Mouse (Mus musculus) 416B (cell line): ENCODE measurements around the gene Jak1.

Experiments used
- DNase-seq: peaks from one replicate; pipeline ENCODE4 v3.0.0; 2011; ENCODE audit warnings: low read depth

The Jak1 gene

DNA sequence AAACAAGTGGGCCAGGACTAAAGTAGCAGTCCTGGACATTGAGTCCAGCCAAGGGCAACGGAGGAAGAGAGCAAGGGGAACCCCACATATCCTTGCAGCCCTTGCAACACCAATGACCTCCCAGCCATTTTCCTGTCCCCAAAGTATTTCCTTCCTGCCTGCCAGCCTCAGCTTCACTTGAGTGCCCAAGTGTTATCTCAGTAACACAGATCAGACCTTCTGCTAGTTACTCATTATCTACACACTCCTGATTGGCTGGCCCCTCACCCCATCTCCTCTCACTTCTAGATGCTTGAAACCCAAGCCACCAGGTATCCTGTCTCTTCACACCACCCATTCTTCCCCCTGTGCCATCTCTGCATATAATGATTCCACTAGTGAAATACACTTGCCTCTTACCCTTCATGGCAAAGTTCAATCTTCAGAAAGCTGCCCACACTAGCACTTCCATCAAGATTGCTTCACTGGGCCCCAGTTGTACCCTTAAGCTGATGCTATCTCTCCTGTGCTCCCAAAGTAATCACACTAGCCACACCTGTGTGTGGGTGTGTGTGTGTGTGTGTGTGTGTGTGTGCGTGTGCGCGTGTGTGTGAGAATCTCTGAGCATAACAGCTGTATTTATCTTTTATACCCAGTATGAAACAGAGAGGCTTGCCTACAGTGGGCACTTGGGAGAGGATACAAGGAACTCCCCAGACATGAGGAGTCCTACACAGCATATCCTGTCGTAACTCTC is 72.7 kb downstream of the Jak1 start:
- peak; percentile 96 for DNase-seq

- DNase-seq: peak; percentile 34
These were observed 77.7 kb downstream of the Jak1 start for GRCm38 (mm10) chr4:101187381-101187780.

GRCm38 (mm10) chr4:101186591-101186990 is 78.5 kb downstream of the Jak1 start:
- DNase-seq: no peak

DNA sequence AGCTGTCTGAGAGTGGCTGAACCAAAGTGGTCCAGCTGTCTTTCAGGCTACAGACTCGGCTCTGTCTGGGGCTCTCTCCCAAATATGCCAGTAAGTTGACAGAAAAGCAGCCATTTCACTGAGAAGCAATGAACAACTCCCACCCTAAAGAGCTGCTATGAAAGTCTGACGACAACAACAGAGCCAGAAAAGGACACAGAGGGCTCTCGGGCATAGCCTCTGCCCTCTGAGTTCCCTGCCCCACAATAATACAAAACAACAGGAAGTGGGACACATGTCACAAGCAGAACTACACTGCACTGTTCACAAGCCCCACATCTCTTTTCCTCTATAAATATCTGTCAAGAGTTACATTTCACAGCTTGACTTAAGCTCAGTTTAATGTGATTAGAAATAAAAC is 79.9 kb downstream of the Jak1 start:
- DNase-seq: no peak

DNA sequence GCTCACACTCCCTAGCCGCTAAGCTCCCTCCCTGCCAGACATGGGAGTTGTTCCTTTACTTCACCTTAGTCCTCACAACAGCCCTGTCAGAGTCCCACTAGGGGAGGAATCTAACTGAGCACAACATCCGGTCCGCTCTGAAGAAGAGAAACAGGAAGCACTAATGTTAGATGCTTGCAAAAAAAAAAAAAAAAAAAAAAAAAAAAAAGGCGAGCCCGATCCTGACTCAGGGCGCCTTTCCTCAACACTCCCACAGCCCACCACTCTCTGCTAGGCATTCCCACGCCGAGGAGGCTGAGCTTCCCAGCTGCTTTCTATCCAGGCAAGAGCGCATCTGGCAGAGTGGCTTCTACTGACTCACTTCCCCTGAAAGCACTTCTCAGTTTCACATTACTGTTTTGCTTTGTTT is 82.5 kb downstream of the Jak1 start:
- peak; percentile 57 for DNase-seq

- no peak for DNase-seq
These were observed 84.4 kb downstream of the Jak1 start for GRCm38 (mm10) chr4:101180681-101181080.

DNA sequence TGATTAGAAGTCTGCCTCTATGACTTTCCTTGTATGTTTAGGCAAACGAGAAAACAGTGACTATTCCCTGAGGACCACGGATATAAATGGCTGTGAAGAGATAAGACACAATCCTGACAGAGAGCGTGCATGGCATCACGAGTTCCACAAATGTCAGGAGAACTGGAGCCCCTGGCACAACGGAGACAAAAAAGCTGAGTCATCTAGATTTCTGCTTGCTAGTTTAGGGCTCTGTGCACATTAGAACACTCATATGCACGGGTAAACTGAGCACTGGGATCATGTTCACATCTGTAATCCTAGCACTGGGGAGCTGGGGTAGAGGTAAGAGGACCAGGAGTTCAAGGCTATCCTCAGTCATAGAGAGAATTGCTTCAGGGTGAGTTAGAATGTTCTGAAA is 85.2 kb downstream of the Jak1 start:
- no peak for DNase-seq

DNA sequence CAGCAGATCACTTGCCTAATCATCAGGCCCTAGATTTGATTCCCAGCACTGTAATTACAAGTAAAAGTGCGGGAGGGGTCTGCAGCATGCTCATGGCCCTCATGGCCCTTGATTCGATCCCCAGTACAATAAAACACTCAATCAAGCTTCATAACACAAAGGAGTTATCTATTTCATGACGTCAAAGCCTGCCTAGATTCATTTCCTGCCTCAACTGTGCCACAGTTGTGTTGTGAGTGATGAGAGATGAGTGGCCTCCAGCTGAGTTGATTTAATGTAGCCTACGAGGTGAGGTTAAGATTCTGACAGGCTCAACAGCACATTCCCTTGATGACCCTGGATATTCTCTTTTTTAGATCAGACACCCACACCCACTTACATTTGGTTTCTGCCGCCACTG is 86.0 kb downstream of the Jak1 start:
- no peak for DNase-seq

- DNase-seq: no peak
These were observed 87.3 kb downstream of the Jak1 start for GRCm38 (mm10) chr4:101177796-101178195.

GRCm38 (mm10) chr4:101176123-101176522 is 89.0 kb downstream of the Jak1 start:
- DNase-seq: no peak

DNA sequence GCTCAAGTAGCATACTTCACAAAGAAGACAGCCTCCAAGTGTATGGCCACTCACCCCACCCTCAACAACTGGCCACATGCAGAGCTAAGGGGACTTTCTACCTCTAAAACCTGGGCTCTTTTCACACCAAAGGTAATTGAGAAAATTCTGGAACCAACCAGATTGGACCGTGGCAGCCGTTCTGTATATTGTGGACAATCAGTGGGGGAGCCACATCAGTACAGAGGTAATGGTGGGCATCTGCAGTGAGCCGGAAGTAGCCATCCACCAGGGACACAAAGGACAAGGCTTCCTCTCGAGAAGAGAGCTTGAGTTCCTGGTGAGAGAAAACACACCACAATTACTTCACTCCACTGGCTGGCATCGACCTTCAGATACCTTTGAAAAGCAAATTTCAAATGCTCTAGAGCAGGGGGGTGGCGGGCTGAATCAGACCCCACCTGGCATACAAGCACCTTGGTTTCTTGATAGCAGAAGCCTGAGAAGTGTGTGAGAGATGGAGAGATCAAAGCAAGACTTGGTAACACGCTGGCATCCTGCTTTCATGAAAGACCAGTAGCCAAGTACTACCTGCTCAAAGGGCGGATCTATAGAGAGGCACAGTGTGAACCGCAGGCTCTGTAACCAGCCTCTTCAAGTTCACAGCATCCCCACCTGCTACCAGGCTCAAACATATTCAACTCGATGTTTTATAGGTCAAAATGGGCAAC is 90.0 kb downstream of the Jak1 start:
- DNase-seq: no peak

- DNase-seq: peak; percentile 85
These were observed 92.3 kb downstream of the Jak1 start for GRCm38 (mm10) chr4:101172738-101173137.

DNA sequence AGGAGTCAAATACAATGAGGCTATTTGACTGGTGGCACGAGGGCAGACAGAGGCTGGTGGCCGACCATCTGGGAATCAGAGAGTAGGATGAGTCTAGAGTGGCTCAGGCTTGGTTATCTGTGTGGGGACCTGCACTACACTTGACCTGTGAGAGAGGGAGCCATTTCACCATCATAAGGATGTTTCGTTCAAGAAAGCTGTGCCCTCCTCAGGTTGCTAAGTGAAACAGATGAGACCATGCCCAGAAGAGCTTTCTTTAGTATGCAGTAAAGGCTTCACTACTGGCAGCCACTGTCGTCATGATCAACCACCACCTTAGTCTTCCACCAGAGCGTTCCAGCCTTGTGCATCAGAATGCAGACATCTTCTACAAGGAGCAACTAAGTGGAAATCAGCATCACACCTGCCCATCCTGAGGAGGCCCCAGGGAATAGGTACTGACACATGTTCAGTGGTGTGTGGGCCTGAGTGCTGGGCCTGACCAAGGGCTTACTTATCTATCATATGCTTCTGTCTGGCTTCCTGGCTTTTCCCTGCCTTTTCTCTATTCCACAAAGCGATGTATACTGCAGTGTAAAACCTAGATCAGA is 96.8 kb downstream of the Jak1 start:
- peak; percentile 70 for DNase-seq

GRCm38 (mm10) chr4:101167777-101168176 is 97.3 kb downstream of the Jak1 start:
- DNase-seq: peak; percentile 79

GRCm38 (mm10) chr4:101165776-101166175 is 99.3 kb downstream of the Jak1 start:
- peak; percentile 59 for DNase-seq

DNA sequence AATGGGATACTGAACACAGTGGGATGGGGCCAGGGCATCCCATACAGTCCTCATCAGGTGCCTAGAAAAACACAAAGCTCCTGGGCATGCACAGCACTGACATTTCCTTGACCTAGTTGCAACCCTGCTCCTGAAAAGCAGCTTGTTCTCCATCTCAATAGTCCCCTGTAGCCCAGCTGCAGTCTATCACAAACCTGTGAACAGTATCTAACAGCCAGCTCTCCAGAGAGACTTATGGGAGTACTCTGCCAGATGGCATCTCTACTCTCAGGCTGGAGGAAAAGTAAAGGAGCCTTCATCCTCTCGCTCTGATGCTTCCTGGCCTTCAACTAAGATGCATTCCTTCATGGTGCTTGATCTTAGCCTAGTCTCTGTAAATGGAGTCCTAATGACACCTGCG is 100.4 kb downstream of the Jak1 start:
- DNase-seq: no peak

DNA sequence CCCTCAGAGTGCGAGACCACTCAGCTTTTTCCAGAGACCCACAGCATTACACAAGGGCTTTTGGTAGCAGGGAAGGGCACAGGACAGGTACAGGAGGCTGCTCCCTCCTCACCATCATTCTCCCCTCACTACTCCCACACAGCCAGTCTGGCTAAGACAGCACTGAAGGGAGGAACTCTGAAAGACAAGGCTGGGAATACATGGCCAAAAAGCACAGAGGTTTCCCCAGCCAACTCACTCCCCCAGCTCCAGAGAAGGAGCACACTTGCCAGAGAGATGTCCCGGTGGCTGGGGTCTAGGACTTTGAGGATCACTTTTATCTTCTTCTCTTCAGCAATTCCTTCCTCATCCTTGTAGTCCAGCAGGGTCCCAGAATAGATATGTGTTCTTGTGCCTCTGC is 100.9 kb downstream of the Jak1 start:
- DNase-seq: no peak

DNA sequence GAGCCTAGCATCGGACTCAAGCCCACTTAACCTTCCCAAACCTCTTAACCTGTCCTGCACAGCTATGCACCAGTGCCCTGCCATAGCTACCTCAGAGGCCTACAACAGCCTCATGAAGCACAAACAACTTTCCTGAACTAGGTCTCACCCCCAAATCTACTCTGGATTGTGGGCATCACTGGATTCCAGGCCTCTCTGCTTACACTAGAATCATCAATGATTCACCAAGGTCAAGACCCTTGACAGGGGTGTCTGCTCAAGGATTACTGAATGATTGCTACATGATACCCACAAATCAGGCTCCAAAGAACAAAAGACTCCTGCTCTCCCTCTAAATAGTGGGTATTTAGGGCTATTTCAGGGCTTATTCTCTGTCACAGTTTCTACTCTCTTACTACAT is 104.3 kb downstream of the Jak1 start:
- DNase-seq: no peak

- no peak for DNase-seq
These were observed 105.8 kb downstream of the Jak1 start for GRCm38 (mm10) chr4:101159191-101159764.

GRCm38 (mm10) chr4:101158282-101158681 is 106.8 kb downstream of the Jak1 start:
- DNase-seq: no peak

DNA sequence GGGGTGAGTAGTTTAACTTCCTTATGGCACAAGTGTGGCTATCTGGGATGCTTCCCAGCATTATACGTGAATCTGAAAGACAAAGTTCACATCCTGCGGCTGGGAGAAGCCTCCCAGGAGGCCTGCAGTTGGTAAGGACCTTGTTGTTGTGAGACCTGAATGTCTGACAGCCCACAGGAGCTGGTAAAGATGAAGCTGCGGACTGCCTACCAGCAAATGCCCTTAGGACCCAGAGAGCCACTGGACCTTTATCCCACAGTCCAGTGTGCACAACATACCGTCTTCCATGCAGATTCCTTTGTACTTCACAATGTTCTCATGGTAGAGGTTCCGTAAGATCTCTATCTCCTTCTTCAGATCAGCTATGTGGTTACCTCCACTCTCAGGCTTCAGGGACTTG is 107.6 kb downstream of the Jak1 start:
- no peak for DNase-seq

- peak; percentile 84 for DNase-seq
These were observed 109.5 kb downstream of the Jak1 start for GRCm38 (mm10) chr4:101155541-101155940.
